Mouse (Mus musculus) mesoderm, embryonic 11.5 days (tissue): Measurements from ENCODE around the gene 4930523C07Rik.

ENCODE experiments used
- DNase-seq: peaks from one replicate; pipeline ENCODE4 v3.0.0-alpha.2; 2012; ENCODE audit warnings: low read depth, low spot score

The 4930523C07Rik gene

GRCm38 (mm10) chr1:160099659-160100302 lies 55.6 kb downstream of the 4930523C07Rik start:
- DNase-seq, result no peak

DNA sequence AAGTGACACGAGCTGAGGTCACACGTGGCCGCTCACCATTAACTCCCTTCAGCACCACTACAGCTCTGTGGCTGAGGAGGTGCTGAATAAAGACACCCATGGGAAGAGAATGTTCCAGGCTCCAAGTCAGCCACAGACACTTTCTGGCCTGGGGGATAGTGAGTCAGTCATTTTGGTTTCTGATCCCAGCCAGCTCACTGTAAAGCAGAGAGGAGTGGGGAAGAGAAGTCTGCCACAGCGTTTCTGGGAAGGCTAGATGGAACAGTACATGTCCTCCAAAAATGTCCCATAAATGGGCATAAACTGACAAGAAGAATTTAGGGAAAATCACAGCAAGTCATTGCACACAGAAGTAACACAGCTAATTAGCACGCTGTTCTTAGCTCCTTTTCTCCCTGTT lies 56.8 kb downstream of the 4930523C07Rik start:
- no peak for DNase-seq

- no peak for DNase-seq
These were observed 61.2 kb downstream of the 4930523C07Rik start for GRCm38 (mm10) chr1:160105426-160105825.

DNA sequence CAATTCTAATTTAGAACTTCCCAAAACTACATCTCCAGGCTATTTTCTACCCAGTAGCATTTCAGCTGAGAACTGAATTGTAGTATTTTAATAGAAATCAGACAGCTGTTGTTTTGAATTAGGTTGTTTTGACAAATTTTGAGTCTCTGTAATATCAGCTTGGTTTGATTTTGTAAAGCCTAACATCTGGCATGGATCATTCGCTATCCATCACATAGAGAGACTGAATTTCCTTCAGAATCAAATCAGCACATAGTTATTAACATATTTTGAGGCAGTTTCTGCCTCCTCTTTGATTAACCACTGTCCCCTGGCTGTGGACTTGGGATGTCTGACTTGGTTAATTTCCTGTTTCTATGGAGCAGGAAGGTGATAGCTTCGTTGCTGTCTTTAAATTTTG lies 64.4 kb downstream of the 4930523C07Rik start:
- no peak for DNase-seq

- DNase-seq, result no peak
These were observed 79.8 kb downstream of the 4930523C07Rik start for GRCm38 (mm10) chr1:160123957-160124356.
